Mouse (Mus musculus): Measurements from ENCODE around the gene Tmem95. TPM values are rescaled to one million over a fixed set of nuclear protein-coding genes. Genes with fewer than 3 reads are reported as not detected.

Tmem95 gene
- polyA plus RNA-seq, 1 experiment from 2014 or later: not detected

- no peak overlapping the region for H3K27ac ChIP-seq
These were observed 37.2 kb upstream of the Tmem95 start for GRCm38 (mm10) chr11:69914917-69915430.

GRCm38 (mm10) chr11:69914372-69914764 is 36.5 kb upstream of the Tmem95 start:
- 4% methylated on average over 17 of the region's 17 CpGs for WGBS (ENCODE audit: missing documents)
- peaks cover 52% of the 10 kb centered on the region for H3K79me2 ChIP-seq (ENCODE audit: inconsistent target)
- H3K36me3 ChIP-seq (ENCODE audit: inconsistent target): peaks cover 63% of the 10 kb centered on the region
- H3K4me3 ChIP-seq (ENCODE audit: inconsistent target): peak overlapping the region; percentile 51
- peak overlapping the region; percentile 17; the same call in 1 of the 2 replicates for H3K27ac ChIP-seq

More at GRCm38 (mm10) chr11:69914917-69915430, 37.2 kb upstream of the Tmem95 start:
- Histone ChIP-seq H3K79me2 (ENCODE audit: inconsistent target) (peaks cover 57% of the 10 kb centered on the region), H3K36me3 (ENCODE audit: inconsistent target) (peaks cover 57% of the 10 kb centered on the region), H3K4me3 (ENCODE audit: inconsistent target) (peak overlapping the region; percentile 51)
- WGBS (ENCODE audit: missing documents): 64% methylated on average over 9 of the region's 9 CpGs

GRCm38 (mm10) chr11:69913554-69914371 is 35.9 kb upstream of the Tmem95 start, which contains the start of gene Gps2:
TSS of gene Gps2 (plus strand) at chr11:69913888.
- peaks cover 68% of the 10 kb centered on the region for H3K36me3 ChIP-seq (ENCODE audit: inconsistent target)
- WGBS (ENCODE audit: missing documents): under 1% methylated on average over 49 of the region's 61 CpGs
- peak within 1 kb of the TSS; percentile 54 for H3K4me3 ChIP-seq (ENCODE audit: inconsistent target)
- peak within 1 kb of the TSS; percentile 45 for H3K27ac ChIP-seq
- H3K79me2 ChIP-seq (ENCODE audit: inconsistent target): peaks cover 46% of the 10 kb centered on the region

GRCm38 (mm10) chr11:69912716-69913530 is 35.1 kb upstream of the Tmem95 start:
- WGBS (ENCODE audit: missing documents): 85% methylated on average over 15 of the region's 15 CpGs

DNA sequence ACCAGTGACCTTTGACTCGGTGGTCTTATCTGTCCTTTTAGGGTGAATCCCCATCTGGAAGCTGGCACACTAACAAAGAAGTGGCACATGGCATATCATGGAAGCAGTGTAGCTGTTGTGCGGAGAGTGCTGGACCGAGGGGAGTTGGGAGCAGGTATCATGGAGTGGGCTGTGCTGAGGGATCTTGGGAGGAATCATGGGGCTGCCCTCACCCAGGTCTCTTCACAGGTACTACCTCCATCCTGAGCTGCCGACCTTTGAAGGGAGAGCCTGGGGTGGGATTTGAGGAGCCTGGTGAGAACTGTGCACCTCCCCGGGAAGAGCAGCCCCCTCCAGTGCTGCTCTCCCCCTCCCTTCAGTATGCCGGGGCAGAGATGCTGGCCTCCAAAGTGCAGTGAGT is 33.9 kb upstream of the Tmem95 start:
- peaks cover 70% of the 10 kb centered on the region for H3K36me3 ChIP-seq (ENCODE audit: inconsistent target)
- no peak overlapping the region for H3K27ac ChIP-seq
- H3K79me2 ChIP-seq (ENCODE audit: inconsistent target): peaks cover 26% of the 10 kb centered on the region
- no peak overlapping the region for H3K4me3 ChIP-seq (ENCODE audit: inconsistent target)
- WGBS (ENCODE audit: missing documents): 96% methylated on average over 6 of the region's 6 CpGs

More at GRCm38 (mm10) chr11:69912716-69913530, 35.1 kb upstream of the Tmem95 start:
- Histone ChIP-seq H3K79me2 (ENCODE audit: inconsistent target) (peaks cover 38% of the 10 kb centered on the region), H3K36me3 (ENCODE audit: inconsistent target) (peaks cover 68% of the 10 kb centered on the region), H3K4me3 (ENCODE audit: inconsistent target) (peak overlapping the region; percentile 54), H3K27ac (peak overlapping the region; percentile 45)

GRCm38 (mm10) chr11:69910781-69911560 is 33.2 kb upstream of the Tmem95 start:
- WGBS (ENCODE audit: missing documents): 94% methylated on average over 17 of the region's 17 CpGs
- Histone ChIP-seq H3K4me3 (ENCODE audit: inconsistent target) (no peak overlapping the region), H3K79me2 (ENCODE audit: inconsistent target) (peaks cover 18% of the 10 kb centered on the region), H3K27ac (no peak overlapping the region), H3K36me3 (ENCODE audit: inconsistent target) (peaks cover 70% of the 10 kb centered on the region)

DNA sequence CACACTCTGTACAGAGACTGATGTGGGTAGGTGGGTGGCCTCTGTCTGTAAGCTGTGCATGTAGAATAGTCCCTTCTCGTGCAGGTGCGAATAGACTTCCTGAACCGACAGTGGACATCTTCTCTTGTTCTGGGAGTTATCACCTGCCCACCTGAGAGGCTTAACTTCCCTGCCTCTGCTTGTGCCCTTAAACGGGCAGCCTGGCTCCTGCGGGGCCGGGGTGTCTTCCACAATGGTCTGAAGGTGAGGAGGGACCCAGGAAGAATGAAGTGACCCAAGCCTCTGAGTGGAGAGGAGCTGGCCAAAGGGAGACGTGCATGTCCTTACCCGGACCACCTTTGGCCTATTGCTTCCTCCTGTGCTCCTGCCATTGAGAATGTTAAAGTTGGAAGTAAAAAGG is 32.4 kb upstream of the Tmem95 start:
- WGBS (ENCODE audit: missing documents): 89% methylated on average over 8 of the region's 8 CpGs
- no peak overlapping the region for H3K4me3 ChIP-seq (ENCODE audit: inconsistent target)
- H3K36me3 ChIP-seq (ENCODE audit: inconsistent target): peaks cover 72% of the 10 kb centered on the region
- H3K79me2 ChIP-seq (ENCODE audit: inconsistent target): peaks cover 10% of the 10 kb centered on the region
- no peak overlapping the region for H3K27ac ChIP-seq

- Histone ChIP-seq H3K79me2 (ENCODE audit: inconsistent target) (peaks cover under 1% of the 10 kb centered on the region; the same call in 1 of the 2 replicates), H3K27ac (no peak overlapping the region), H3K36me3 (ENCODE audit: inconsistent target) (peaks cover 82% of the 10 kb centered on the region), H3K4me3 (ENCODE audit: inconsistent target) (no peak overlapping the region)
- 97% methylated on average over 5 of the region's 5 CpGs for WGBS (ENCODE audit: missing documents)
These were observed 31.4 kb upstream of the Tmem95 start for GRCm38 (mm10) chr11:69909174-69909573.

DNA sequence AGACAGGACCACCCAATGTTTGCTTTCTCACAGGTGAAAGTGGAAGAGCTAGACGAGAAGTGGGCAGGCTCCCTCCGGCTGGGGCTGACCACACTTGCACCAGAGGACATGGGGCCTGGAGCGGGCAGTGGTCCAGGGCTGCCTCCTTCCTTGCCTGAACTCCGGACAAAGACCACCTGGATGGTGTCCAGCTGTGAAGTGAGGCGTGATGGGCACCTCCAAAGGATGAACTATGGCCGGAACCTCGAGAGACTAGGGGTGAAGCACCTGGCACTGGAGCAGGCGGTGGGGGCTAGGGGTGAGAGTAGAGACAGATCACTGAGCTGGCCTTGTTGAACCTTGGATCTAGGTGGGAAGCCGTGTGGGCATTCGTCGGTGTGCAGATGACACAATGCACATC is 30.8 kb upstream of the Tmem95 start:
- WGBS (ENCODE audit: missing documents): 94% methylated on average over 11 of the region's 11 CpGs

GRCm38 (mm10) chr11:69904311-69904710 is 26.5 kb upstream of the Tmem95 start:
- Histone ChIP-seq H3K36me3 (ENCODE audit: inconsistent target) (peaks cover 57% of the 10 kb centered on the region), H3K27ac (no peak overlapping the region), H3K79me2 (ENCODE audit: inconsistent target) (no peaks in the 10 kb centered on the region; the same call in 1 of the 2 replicates), H3K4me3 (ENCODE audit: inconsistent target) (no peak overlapping the region)
- 92% methylated on average over 9 of the region's 9 CpGs for WGBS (ENCODE audit: missing documents)

More for the DNA sequence above, 30.8 kb upstream of the Tmem95 start:
- Histone ChIP-seq H3K79me2 (ENCODE audit: inconsistent target) (no peaks in the 10 kb centered on the region), H3K27ac (no peak overlapping the region), H3K4me3 (ENCODE audit: inconsistent target) (no peak overlapping the region), H3K36me3 (ENCODE audit: inconsistent target) (peaks cover 87% of the 10 kb centered on the region)

- Histone ChIP-seq H3K4me3 (ENCODE audit: inconsistent target) (peak overlapping the region; percentile 57; the same call in 1 of the 2 replicates), H3K27ac (no peak overlapping the region), H3K79me2 (ENCODE audit: inconsistent target) (no peaks in the 10 kb centered on the region; the same call in 1 of the 2 replicates), H3K36me3 (ENCODE audit: inconsistent target) (peaks cover 44% of the 10 kb centered on the region)
- 98% methylated on average over 9 of the region's 13 CpGs for WGBS (ENCODE audit: missing documents)
These were observed 25.2 kb upstream of the Tmem95 start for GRCm38 (mm10) chr11:69902972-69903371.

GRCm38 (mm10) chr11:69901993-69902392 is 24.2 kb upstream of the Tmem95 start:
- Histone ChIP-seq H3K27ac (no peak overlapping the region), H3K4me3 (ENCODE audit: inconsistent target) (peak overlapping the region; percentile 57), H3K79me2 (ENCODE audit: inconsistent target) (no peaks in the 10 kb centered on the region; the same call in 1 of the 2 replicates), H3K36me3 (ENCODE audit: inconsistent target) (peaks cover 34% of the 10 kb centered on the region)
- WGBS (ENCODE audit: missing documents): 2% methylated on average over 38 of the region's 39 CpGs

DNA sequence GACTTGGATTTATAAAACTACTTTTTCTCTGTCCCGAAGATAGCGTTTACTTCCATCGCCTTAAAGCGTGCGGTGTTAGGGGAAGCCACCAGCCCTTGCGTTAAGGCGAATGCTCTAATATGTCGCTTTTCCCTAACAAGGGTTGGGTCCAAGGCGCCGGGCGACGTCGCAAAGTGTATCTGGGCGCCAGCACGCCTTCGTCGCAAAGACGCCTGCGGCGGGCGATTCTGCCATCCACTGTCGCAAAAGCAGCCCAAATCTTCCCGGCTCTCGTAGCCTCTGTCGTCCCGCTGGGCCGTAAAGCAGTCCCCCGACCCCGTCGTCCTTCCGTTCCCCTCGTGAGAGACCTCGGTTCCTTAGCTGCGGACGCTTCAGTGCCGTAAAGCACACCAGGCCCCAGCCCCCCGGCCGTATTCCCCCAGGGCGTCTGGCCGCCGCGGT is 23.6 kb upstream of the Tmem95 start:
- Histone ChIP-seq H3K4me3 (ENCODE audit: inconsistent target) (peak overlapping the region; percentile 69), H3K36me3 (ENCODE audit: inconsistent target) (peaks cover 28% of the 10 kb centered on the region), H3K27ac (peak overlapping the region; percentile 87), H3K79me2 (ENCODE audit: inconsistent target) (no peaks in the 10 kb centered on the region; the same call in 1 of the 2 replicates)
- 1% methylated on average over 35 of the region's 42 CpGs for WGBS (ENCODE audit: missing documents)

Data from macrophage (primary cell).